Mouse (Mus musculus): Measurements from ENCODE around the gene Pi4k2a. TPM values are rescaled to one million over a fixed set of nuclear protein-coding genes. Genes with fewer than 3 reads are reported as not detected.
A peak's percentile ranks its signal among the peaks of the same experiment; 100 is the strongest.

The Pi4k2a gene
- polyA plus RNA-seq (2014; fragmentation: Nextera tagmentation; extraction: Ambion mirVana), result 17.2 and 22.7 TPM in 2 replicates

- Histone ChIP-seq H3K9ac (replicated peaks; ENCODE audit: low read depth, low read length) (peak within 1 kb of the TSS; percentile 57), H3K27me3 (ENCODE audit: control insufficient read depth, insufficient read depth, low read length) (no peaks in the 10 kb centered on the region), H3K4me1 (ENCODE audit: control insufficient read depth, insufficient read depth, low read length) (peaks cover 10% of the 10 kb centered on the region), H3K36me3 (ENCODE audit: control insufficient read depth, insufficient read depth, low read length) (peaks cover 8% of the 10 kb centered on the region; the same call in 1 of the 2 replicates), H3K27ac (ENCODE audit: low read length) (peak within 1 kb of the TSS; percentile 88), H3K4me3 (ENCODE audit: low read depth, low read length) (peak within 1 kb of the TSS; percentile 59), H3K9me3 (ENCODE audit: control insufficient read depth, low read depth, low read length) (no peaks in the 10 kb centered on the region), H3K4me2 (replicated peaks; ENCODE audit: low read depth, low read length) (peak within 1 kb of the TSS; percentile 77)
- WGBS, result under 1% methylated on average over 54 of the region's 55 CpGs
- peak; percentile 98 for ATAC-seq (ENCODE audit: insufficient number of reproducible peaks, insufficient read depth, low FRiP score, low read depth)
Measured at GRCm38 (mm10) chr19:42089748-42090595, at the start of gene Pi4k2a. TSS of gene Pi4k2a (plus strand) at chr19:42090470.

DNA sequence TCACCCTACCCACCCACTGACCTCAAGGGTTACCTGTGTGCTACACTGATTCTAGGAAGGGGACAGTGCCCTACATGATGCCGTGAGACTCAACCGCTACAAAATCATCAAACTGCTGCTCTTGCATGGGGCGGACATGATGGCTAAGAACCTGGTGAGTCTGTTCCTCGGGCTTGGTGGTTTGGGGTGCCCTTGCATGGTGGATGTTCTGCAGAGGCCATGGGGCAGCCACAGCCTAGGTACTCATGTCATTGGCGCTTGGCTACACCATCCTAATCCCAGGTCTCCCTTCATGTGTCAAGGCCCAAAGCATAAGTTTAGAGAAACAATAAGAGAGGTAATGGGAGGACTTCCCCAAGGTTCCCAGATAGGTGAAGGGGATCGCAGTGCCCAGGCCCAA is 46.3 kb upstream of the Pi4k2a start:
- no peak overlapping the region for H3K9ac ChIP-seq (replicated peaks; ENCODE audit: low read depth, low read length)
- H3K9me3 ChIP-seq (ENCODE audit: control insufficient read depth, low read depth, low read length), result no peaks in the 10 kb centered on the region
- 94% methylated on average over 6 of the region's 6 CpGs for WGBS
- no peaks in the 10 kb centered on the region for H3K27me3 ChIP-seq (ENCODE audit: control insufficient read depth, insufficient read depth, low read length)
- H3K4me3 ChIP-seq (ENCODE audit: low read depth, low read length), result no peak overlapping the region
- no peak overlapping the region for H3K27ac ChIP-seq (ENCODE audit: low read length)
- no peaks in the 10 kb centered on the region for H3K4me1 ChIP-seq (ENCODE audit: control insufficient read depth, insufficient read depth, low read length)
- H3K4me2 ChIP-seq (replicated peaks; ENCODE audit: low read depth, low read length), result no peak overlapping the region
- ATAC-seq (ENCODE audit: insufficient number of reproducible peaks, insufficient read depth, low FRiP score, low read depth), result no peak
- no peaks in the 10 kb centered on the region for H3K36me3 ChIP-seq (ENCODE audit: control insufficient read depth, insufficient read depth, low read length)

GRCm38 (mm10) chr19:42045269-42046102 is 44.8 kb upstream of the Pi4k2a start, which contains the start of gene Hoga1:
TSS of gene Hoga1 (plus strand) at chr19:42045610.
- no peak within 1 kb of the TSS for H3K27ac ChIP-seq (ENCODE audit: low read length)
- ATAC-seq (ENCODE audit: insufficient number of reproducible peaks, insufficient read depth, low FRiP score, low read depth), result peak; percentile 89

GRCm38 (mm10) chr19:42050251-42050650 is 40.0 kb upstream of the Pi4k2a start:
- 92% methylated on average over 1 of the region's 1 CpGs for WGBS
- no peak overlapping the region for H3K4me3 ChIP-seq (ENCODE audit: low read depth, low read length)
- no peak for ATAC-seq (ENCODE audit: insufficient number of reproducible peaks, insufficient read depth, low FRiP score, low read depth)
- H3K4me2 ChIP-seq (replicated peaks; ENCODE audit: low read depth, low read length), result no peak overlapping the region
- H3K9ac ChIP-seq (replicated peaks; ENCODE audit: low read depth, low read length), result no peak overlapping the region
- no peak overlapping the region for H3K27ac ChIP-seq (ENCODE audit: low read length)
- H3K9me3 ChIP-seq (ENCODE audit: control insufficient read depth, low read depth, low read length), result no peaks in the 10 kb centered on the region
- no peaks in the 10 kb centered on the region for H3K36me3 ChIP-seq (ENCODE audit: control insufficient read depth, insufficient read depth, low read length)
- H3K27me3 ChIP-seq (ENCODE audit: control insufficient read depth, insufficient read depth, low read length), result no peaks in the 10 kb centered on the region
- no peaks in the 10 kb centered on the region for H3K4me1 ChIP-seq (ENCODE audit: control insufficient read depth, insufficient read depth, low read length)

More at GRCm38 (mm10) chr19:42045269-42046102, 44.8 kb upstream of the Pi4k2a start, which contains the start of gene Hoga1:
- H3K36me3 ChIP-seq (ENCODE audit: control insufficient read depth, insufficient read depth, low read length), result no peaks in the 10 kb centered on the region
- peak within 1 kb of the TSS; percentile 26 for H3K4me3 ChIP-seq (ENCODE audit: low read depth, low read length)
- peak within 1 kb of the TSS; percentile 39 for H3K4me2 ChIP-seq (replicated peaks; ENCODE audit: low read depth, low read length)
- no peaks in the 10 kb centered on the region for H3K27me3 ChIP-seq (ENCODE audit: control insufficient read depth, insufficient read depth, low read length)
- no peaks in the 10 kb centered on the region for H3K9me3 ChIP-seq (ENCODE audit: control insufficient read depth, low read depth, low read length)
- WGBS, result 26% methylated on average over 23 of the region's 23 CpGs
- H3K9ac ChIP-seq (replicated peaks; ENCODE audit: low read depth, low read length), result peak within 1 kb of the TSS; percentile 37
- H3K4me1 ChIP-seq (ENCODE audit: control insufficient read depth, insufficient read depth, low read length), result no peaks in the 10 kb centered on the region

GRCm38 (mm10) chr19:42051351-42051750 is 38.9 kb upstream of the Pi4k2a start:
- no peak overlapping the region for H3K27ac ChIP-seq (ENCODE audit: low read length)
- H3K4me2 ChIP-seq (replicated peaks; ENCODE audit: low read depth, low read length), result no peak overlapping the region
- no peaks in the 10 kb centered on the region for H3K4me1 ChIP-seq (ENCODE audit: control insufficient read depth, insufficient read depth, low read length)
- H3K4me3 ChIP-seq (ENCODE audit: low read depth, low read length), result no peak overlapping the region
- no peak overlapping the region for H3K9ac ChIP-seq (replicated peaks; ENCODE audit: low read depth, low read length)
- no peak for ATAC-seq (ENCODE audit: insufficient number of reproducible peaks, insufficient read depth, low FRiP score, low read depth)
- no peaks in the 10 kb centered on the region for H3K36me3 ChIP-seq (ENCODE audit: control insufficient read depth, insufficient read depth, low read length)
- no peaks in the 10 kb centered on the region for H3K9me3 ChIP-seq (ENCODE audit: control insufficient read depth, low read depth, low read length)
- 87% methylated on average over 3 of the region's 3 CpGs for WGBS
- H3K27me3 ChIP-seq (ENCODE audit: control insufficient read depth, insufficient read depth, low read length), result no peaks in the 10 kb centered on the region

DNA sequence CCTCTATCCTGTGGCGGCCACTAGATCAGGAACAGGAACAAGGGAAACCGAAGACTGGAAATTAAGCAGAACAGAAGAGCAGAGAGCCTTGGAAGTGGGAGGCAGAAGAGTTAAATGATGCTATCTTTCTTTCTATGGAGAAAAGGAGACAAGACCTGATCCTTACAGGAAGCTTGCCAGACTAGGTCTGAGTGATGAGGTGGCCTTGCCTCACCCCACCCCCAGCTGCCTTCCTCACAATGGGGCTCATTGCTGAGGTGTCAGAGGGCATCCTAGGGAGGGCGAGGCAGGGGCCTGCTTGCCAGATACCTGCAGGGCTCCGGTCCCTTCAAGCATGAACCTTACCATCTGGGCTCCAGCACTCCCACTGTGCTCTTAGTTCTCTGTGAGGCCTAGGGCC is 38.3 kb upstream of the Pi4k2a start, which contains the start of gene 4933411K16Rik:
TSS of gene 4933411K16Rik (plus strand) at position 301 of the 400 bp plus-strand sequence.
- ATAC-seq (ENCODE audit: insufficient number of reproducible peaks, insufficient read depth, low FRiP score, low read depth), result no peak

GRCm38 (mm10) chr19:42054255-42054654 is 36.0 kb upstream of the Pi4k2a start:
- ATAC-seq (ENCODE audit: insufficient number of reproducible peaks, insufficient read depth, low FRiP score, low read depth), result no peak
- H3K27me3 ChIP-seq (ENCODE audit: control insufficient read depth, insufficient read depth, low read length), result no peaks in the 10 kb centered on the region
- no peaks in the 10 kb centered on the region for H3K36me3 ChIP-seq (ENCODE audit: control insufficient read depth, insufficient read depth, low read length)
- WGBS, result 73% methylated on average over 6 of the region's 6 CpGs
- no peak overlapping the region for H3K4me3 ChIP-seq (ENCODE audit: low read depth, low read length)
- no peak overlapping the region for H3K9ac ChIP-seq (replicated peaks; ENCODE audit: low read depth, low read length)
- no peaks in the 10 kb centered on the region for H3K4me1 ChIP-seq (ENCODE audit: control insufficient read depth, insufficient read depth, low read length)
- no peaks in the 10 kb centered on the region for H3K9me3 ChIP-seq (ENCODE audit: control insufficient read depth, low read depth, low read length)
- H3K27ac ChIP-seq (ENCODE audit: low read length), result no peak overlapping the region
- no peak overlapping the region for H3K4me2 ChIP-seq (replicated peaks; ENCODE audit: low read depth, low read length)

More for the DNA sequence above, 38.3 kb upstream of the Pi4k2a start, which contains the start of gene 4933411K16Rik:
- Histone ChIP-seq H3K4me2 (replicated peaks; ENCODE audit: low read depth, low read length) (no peak within 1 kb of the TSS), H3K27ac (ENCODE audit: low read length) (no peak within 1 kb of the TSS), H3K27me3 (ENCODE audit: control insufficient read depth, insufficient read depth, low read length) (no peaks in the 10 kb centered on the region), H3K9me3 (ENCODE audit: control insufficient read depth, low read depth, low read length) (no peaks in the 10 kb centered on the region), H3K9ac (replicated peaks; ENCODE audit: low read depth, low read length) (no peak within 1 kb of the TSS), H3K36me3 (ENCODE audit: control insufficient read depth, insufficient read depth, low read length) (no peaks in the 10 kb centered on the region), H3K4me3 (ENCODE audit: low read depth, low read length) (no peak within 1 kb of the TSS), H3K4me1 (ENCODE audit: control insufficient read depth, insufficient read depth, low read length) (no peaks in the 10 kb centered on the region)
- 68% methylated on average over 4 of the region's 4 CpGs for WGBS

- ATAC-seq (ENCODE audit: insufficient number of reproducible peaks, insufficient read depth, low FRiP score, low read depth), result no peak
- H3K9ac ChIP-seq (replicated peaks; ENCODE audit: low read depth, low read length), result no peak overlapping the region
- H3K27me3 ChIP-seq (ENCODE audit: control insufficient read depth, insufficient read depth, low read length), result no peaks in the 10 kb centered on the region
- whole genome bisulfite sequencing, result 85% methylated on average over 2 of the region's 2 CpGs
- H3K4me3 ChIP-seq (ENCODE audit: low read depth, low read length), result no peak overlapping the region
- H3K9me3 ChIP-seq (ENCODE audit: control insufficient read depth, low read depth, low read length), result no peaks in the 10 kb centered on the region
- H3K4me1 ChIP-seq (ENCODE audit: control insufficient read depth, insufficient read depth, low read length), result no peaks in the 10 kb centered on the region
- H3K36me3 ChIP-seq (ENCODE audit: control insufficient read depth, insufficient read depth, low read length), result no peaks in the 10 kb centered on the region
- no peak overlapping the region for H3K4me2 ChIP-seq (replicated peaks; ENCODE audit: low read depth, low read length)
- H3K27ac ChIP-seq (ENCODE audit: low read length), result no peak overlapping the region
Measured at GRCm38 (mm10) chr19:42055881-42056280, 34.4 kb upstream of the Pi4k2a start.

All from stomach, embryonic 14.5 days (tissue).